Mouse (Mus musculus): Measurements from ENCODE around the gene Smim6.

GRCm38 (mm10) chr11:115906116-115906515, 5.7 kb upstream of the Smim6 start:
- no peak for TF ChIP-seq POLR2A (IDR thresholded peaks at IDR 0.05; ENCODE audit: low read depth, low read length)
- TF ChIP-seq CTCF (IDR thresholded peaks at IDR 0.05; ENCODE audit: borderline replicate concordance, insufficient read depth, low read length): no peak

Measured in embryonic fibroblast, embryonic 13.5 days (primary cell).